Mouse (Mus musculus) bone marrow, adult 2 months (tissue): ENCODE data around the gene Slc25a33. TPM values are rescaled to one million over a fixed set of nuclear protein-coding genes. Genes with fewer than 3 reads are reported as not detected.

ENCODE experiments used
- H3K27ac ChIP-seq: fragments of 200-500 bp; 2 replicates; pipeline ENCODE4 v1.5.1; 2012; ENCODE audit warnings: low read depth, mild to moderate bottlenecking, control low read depth, inconsistent platforms, low read length; ENCODE audit not compliant: control insufficient read depth, poor library complexity, insufficient read depth
- H3K4me1 ChIP-seq: fragments of 200-500 bp; 2 replicates; pipeline ENCODE4 v1.6.1; 2011; ENCODE audit warnings: low read length; ENCODE audit not compliant: control insufficient read depth, insufficient read depth
- H3K4me3 ChIP-seq: fragments of 200-500 bp; replicated peaks from 2 replicates; pipeline ENCODE3; 2011; ENCODE audit warnings: mild to moderate bottlenecking, low read depth, low read length, control low read depth; ENCODE audit not compliant: control insufficient read depth
- CTCF ChIP-seq: fragments of 200-500 bp; IDR thresholded peaks from 2 replicates; pipeline ENCODE4 v1.5.1; 2011; ENCODE audit warnings: low read length, control low read depth; ENCODE audit not compliant: control insufficient read depth, insufficient read depth
- POLR2A ChIP-seq: fragments of 200-500 bp; IDR thresholded peaks from 2 replicates; pipeline ENCODE4 v1.6.1; 2011; ENCODE audit warnings: low read depth, mild to moderate bottlenecking, control low read depth, low read length, borderline replicate concordance; ENCODE audit not compliant: control insufficient read depth
- WGBS: fragments of 180-500 bp; shearing (Covaris S2); methylation state at CpG from one replicate; pipeline ENCODE4 v1.1.7; 2018; 5-methylcytosine and 5-hydroxymethylcytosine counted together
- polyA plus RNA-seq: library from polyadenylated mRNA; stranded (reverse); fragments of >200 nt; gene quantifications from 2 replicates; pipeline ENCODE4 v1.2.4, GENCODE M21; 2011; ENCODE audit warnings: low replicate concordance; ENCODE audit not compliant: missing spikeins, insufficient read depth, insufficient read length

The Slc25a33 gene
- polyA plus RNA-seq, 1 experiment = 4.3 TPM

GRCm38 (mm10) chr4:149740301-149740700, 33.8 kb downstream of the Slc25a33 start:
- WGBS = 86% methylated on average over 7 of the region's 7 CpGs

GRCm38 (mm10) chr4:149739478-149739877, 34.6 kb downstream of the Slc25a33 start:
- Histone ChIP-seq H3K27ac (no peak overlapping the region), H3K4me3 (no peak overlapping the region), H3K4me1 (peaks cover 3% of the 10 kb centered on the region; the same call in 1 of the 2 replicates)
- TF ChIP-seq CTCF (no peak), POLR2A (no peak)
- 72% methylated on average over 5 of the region's 5 CpGs for WGBS

More at GRCm38 (mm10) chr4:149740301-149740700, 33.8 kb downstream of the Slc25a33 start:
- Histone ChIP-seq H3K27ac (no peak overlapping the region), H3K4me3 (no peak overlapping the region), H3K4me1 (peaks cover 3% of the 10 kb centered on the region; the same call in 1 of the 2 replicates)
- TF ChIP-seq CTCF (no peak), POLR2A (no peak)

- H3K4me3 ChIP-seq = peak within 1 kb of the TSS; percentile 77
- WGBS = under 1% methylated on average over 92 of the region's 97 CpGs
- peaks cover 5% of the 10 kb centered on the region; the same call in 1 of the 2 replicates for H3K4me1 ChIP-seq
- TF ChIP-seq CTCF (peak; percentile 82), POLR2A (0 out of 2 replicates have a peak, but pooled peaks have one; percentile 17)
- peak within 1 kb of the TSS; percentile 20; the same call in 1 of the 2 replicates for H3K27ac ChIP-seq
Observed at GRCm38 (mm10) chr4:149737383-149738324, 36.4 kb downstream of the Slc25a33 start, which contains the start of gene Tmem201. Gene Tmem201, minus strand, starts transcription at chr4:149738044.

- no peak for TF ChIP-seq CTCF
- TF ChIP-seq POLR2A = no peak
- 16% methylated on average over 4 of the region's 4 CpGs for whole genome bisulfite sequencing
- Histone ChIP-seq H3K4me1 (peaks cover 5% of the 10 kb centered on the region; the same call in 1 of the 2 replicates), H3K27ac (no peak overlapping the region), H3K4me3 (no peak overlapping the region)
Observed at GRCm38 (mm10) chr4:149736581-149736980, 37.5 kb downstream of the Slc25a33 start.

- Histone ChIP-seq H3K4me1 (peaks cover 5% of the 10 kb centered on the region; the same call in 1 of the 2 replicates), H3K4me3 (no peak overlapping the region), H3K27ac (no peak overlapping the region)
- TF ChIP-seq POLR2A (no peak), CTCF (no peak)
- WGBS = 56% methylated on average over 5 of the region's 5 CpGs
Observed at GRCm38 (mm10) chr4:149735624-149736250, 38.3 kb downstream of the Slc25a33 start.

- H3K27ac ChIP-seq = no peak overlapping the region
- no peak for TF ChIP-seq POLR2A
- no peak for TF ChIP-seq CTCF
- peaks cover 5% of the 10 kb centered on the region; the same call in 1 of the 2 replicates for H3K4me1 ChIP-seq
- no peak overlapping the region for H3K4me3 ChIP-seq
- 79% methylated on average over 10 of the region's 10 CpGs for WGBS
Observed at GRCm38 (mm10) chr4:149734730-149735475, 39.2 kb downstream of the Slc25a33 start.

- TF ChIP-seq CTCF (no peak), POLR2A (no peak)
- no peak overlapping the region for H3K4me3 ChIP-seq
- H3K27ac ChIP-seq = no peak overlapping the region
- H3K4me1 ChIP-seq = peaks cover 5% of the 10 kb centered on the region; the same call in 1 of the 2 replicates
- 83% methylated on average over 6 of the region's 6 CpGs for WGBS
Observed at GRCm38 (mm10) chr4:149734246-149734645, 39.8 kb downstream of the Slc25a33 start.

GRCm38 (mm10) chr4:149733748-149734147, 40.3 kb downstream of the Slc25a33 start:
- 59% methylated on average over 6 of the region's 6 CpGs for WGBS
- peaks cover 5% of the 10 kb centered on the region; the same call in 1 of the 2 replicates for H3K4me1 ChIP-seq
- no peak overlapping the region for H3K27ac ChIP-seq
- TF ChIP-seq POLR2A = no peak
- no peak for TF ChIP-seq CTCF
- H3K4me3 ChIP-seq = no peak overlapping the region
